Mouse (Mus musculus) hindbrain, embryonic 12.5 days (tissue): ENCODE measurements at regions not wholly inside any gene's neighbourhood (a gene's known extent, or its start where the extent isn't known, plus 50 kb on each side); places are given as distances from the start of the nearest gene placed in this dataset.

ENCODE experiments used
- ATAC-seq: fragments of 200-750 bp; cut with Nextera tagmentation; 2 replicates; pipeline ENCODE4 v1.8.0; 2017; ENCODE audit warnings: moderate TSS enrichment; ENCODE audit not compliant: low FRiP score
- H3K27ac ChIP-seq: fragments of 300-500 bp; sonication (generic); 2 replicates; pipeline ENCODE4 v1.5.1; 2016; ENCODE audit warnings: mild to moderate bottlenecking
- H3K27me3 ChIP-seq: fragments of 300-500 bp; sonication (generic); 2 replicates; pipeline ENCODE4 v1.6.1; 2016; ENCODE audit warnings: mild to moderate bottlenecking
- H3K36me3 ChIP-seq: fragments of 300-500 bp; sonication (generic); 2 replicates; pipeline ENCODE4 v1.6.1; 2016; ENCODE audit warnings: mild to moderate bottlenecking
- H3K4me1 ChIP-seq: fragments of 300-500 bp; sonication (generic); 2 replicates; pipeline ENCODE4 v1.6.1; 2016
- H3K4me2 ChIP-seq: fragments of 300-500 bp; sonication (generic); replicated peaks from 2 replicates; pipeline ENCODE4 v1.6.1; 2016; ENCODE audit warnings: mild to moderate bottlenecking
- H3K4me3 ChIP-seq: fragments of 300-500 bp; sonication (generic); 2 replicates; pipeline ENCODE4 v1.5.1; 2016; ENCODE audit warnings: mild to moderate bottlenecking
- H3K9ac ChIP-seq: fragments of 300-500 bp; sonication (generic); 2 replicates; pipeline ENCODE4 v1.6.1; 2016; ENCODE audit warnings: mild to moderate bottlenecking, moderate library complexity
- H3K9me3 ChIP-seq: fragments of 300-500 bp; sonication (generic); replicated peaks from 2 replicates; pipeline ENCODE4 v1.6.1; 2016; ENCODE audit warnings: mild to moderate bottlenecking
- whole genome bisulfite sequencing: fragments of 180-500 bp; shearing (Covaris S2); methylation state at CpG from one replicate; pipeline ENCODE4 v1.1.7; 2016; 5-methylcytosine and 5-hydroxymethylcytosine counted together

DNA sequence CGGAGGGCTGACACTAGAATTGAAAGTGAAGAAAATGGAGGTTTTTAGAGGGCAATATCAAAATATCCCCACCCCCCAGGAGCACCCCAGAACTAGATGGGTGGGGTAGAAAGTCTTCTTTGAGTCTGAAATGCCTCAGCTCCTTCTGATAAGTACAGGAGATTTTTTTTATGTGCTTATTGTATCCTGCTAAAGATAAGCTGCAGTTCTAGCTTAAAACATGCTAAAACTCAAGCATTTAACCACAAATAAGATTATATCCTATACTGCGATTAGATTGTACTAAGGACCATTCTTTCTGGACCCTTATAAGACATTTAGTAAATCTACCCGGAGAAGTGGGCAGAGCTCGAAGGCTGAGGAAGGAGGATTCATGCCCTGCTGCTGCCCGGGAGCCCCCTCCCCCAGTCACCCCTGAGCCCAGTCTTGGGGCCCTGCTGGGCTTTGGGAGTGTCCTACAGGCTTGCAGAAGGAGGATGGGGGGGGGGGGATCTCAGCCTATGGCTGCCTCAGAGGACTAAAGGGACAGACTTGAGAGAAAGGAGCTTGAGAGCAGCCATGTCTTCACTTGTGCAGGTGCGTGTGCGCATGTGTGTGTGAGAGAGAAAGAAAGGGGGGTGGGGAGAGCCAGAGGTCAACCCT is 61.5 kb upstream of the Galnt10 start:
- 16% methylated on average over 7 of the region's 7 CpGs for WGBS
- Histone ChIP-seq H3K4me2 (peak overlapping the region; percentile 19; the same call in 1 of the 2 replicates), H3K27me3 (no peaks in the 10 kb centered on the region), H3K4me1 (peaks cover 33% of the 10 kb centered on the region), H3K27ac (peak overlapping the region; percentile 53), H3K9ac (no peak overlapping the region), H3K4me3 (no peak overlapping the region), H3K9me3 (no peaks in the 10 kb centered on the region), H3K36me3 (no peaks in the 10 kb centered on the region)
- ATAC-seq = 0 out of 2 replicates have a peak, but pooled peaks have one; percentile 57

DNA sequence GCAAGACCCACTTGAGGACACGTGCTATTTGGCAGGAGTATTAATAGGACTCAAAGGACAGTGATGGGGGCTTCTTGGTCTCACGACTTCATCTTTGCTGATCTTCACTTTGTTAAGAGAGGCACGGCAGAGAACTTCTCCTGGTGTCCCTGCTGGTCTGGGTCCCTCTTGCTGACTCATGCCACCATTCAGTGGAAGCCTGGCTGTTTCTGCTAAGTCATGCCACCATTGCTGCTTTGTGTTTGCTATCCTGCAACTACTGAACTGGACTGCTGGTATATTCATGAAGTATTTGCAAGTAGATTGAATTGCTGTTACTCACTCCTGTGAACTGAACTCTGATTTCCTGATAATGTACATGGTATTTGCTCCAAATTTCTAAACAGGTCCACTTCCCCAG is 59.6 kb upstream of the Galnt10 start:
- WGBS = 89% methylated on average over 3 of the region's 3 CpGs
- H3K9me3 ChIP-seq = no peaks in the 10 kb centered on the region
- H3K27me3 ChIP-seq = no peaks in the 10 kb centered on the region
- H3K9ac ChIP-seq = no peak overlapping the region
- no peak overlapping the region for H3K4me3 ChIP-seq
- H3K4me1 ChIP-seq = peaks cover 33% of the 10 kb centered on the region
- H3K27ac ChIP-seq = no peak overlapping the region
- H3K4me2 ChIP-seq = no peak overlapping the region
- no peaks in the 10 kb centered on the region for H3K36me3 ChIP-seq
- no peak for ATAC-seq

DNA sequence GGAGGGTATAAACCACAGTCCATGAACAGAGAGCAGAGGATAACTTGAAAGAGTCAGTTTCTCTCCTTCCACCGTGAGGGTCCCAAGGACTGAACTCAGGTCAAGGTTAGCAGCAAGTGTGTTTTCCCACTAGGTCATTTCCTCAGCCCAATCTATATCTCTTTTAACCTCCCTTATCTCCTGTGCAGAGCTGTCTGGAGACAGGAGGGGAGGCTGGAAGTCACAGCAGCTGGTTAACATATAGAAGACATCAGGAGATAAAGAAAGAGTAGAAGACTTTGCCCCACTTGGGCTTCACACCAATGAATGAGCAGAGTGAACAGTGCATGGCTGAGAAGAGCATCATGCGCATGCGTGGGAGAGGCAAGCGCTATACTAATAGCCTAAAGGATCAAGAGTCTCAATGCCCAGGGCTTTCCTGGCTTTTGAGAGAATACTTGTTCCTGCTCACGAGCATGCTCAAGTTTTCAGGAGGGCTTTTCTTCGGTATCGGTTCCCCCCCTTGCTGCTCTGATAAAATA is 53.0 kb upstream of the Galnt10 start:
- H3K4me2 ChIP-seq = no peak overlapping the region
- no peaks in the 10 kb centered on the region for H3K27me3 ChIP-seq
- no peak overlapping the region for H3K27ac ChIP-seq
- no peaks in the 10 kb centered on the region for H3K9me3 ChIP-seq
- WGBS = 96% methylated on average over 7 of the region's 7 CpGs
- no peak overlapping the region for H3K4me3 ChIP-seq
- no peak for ATAC-seq
- H3K9ac ChIP-seq = no peak overlapping the region
- H3K36me3 ChIP-seq = no peaks in the 10 kb centered on the region
- H3K4me1 ChIP-seq = peaks cover 9% of the 10 kb centered on the region
